Mouse (Mus musculus) common myeloid progenitor, adult 5-6 weeks (primary cell): ENCODE data around the gene Tagap1. TPM values are rescaled to one million over a fixed set of nuclear protein-coding genes. Genes with fewer than 3 reads are reported as not detected.
"Not testable (repeated sequence)": the region's sequence is repeated elsewhere in the genome, so short reads cannot be mapped to it uniquely, and the experiment has no call there.

Experiments
- ATAC-seq: replicated peaks from 2 replicates; pipeline ENCODE4 v1.8.0; 2016; ENCODE audit warnings: low read depth, mild to moderate bottlenecking, moderate TSS enrichment, inconsistent platforms; ENCODE audit not compliant: poor library complexity, severe bottlenecking
- total RNA-seq: library from RNA; stranded (forward); fragments of 200-1000, 187-1606 nt; gene quantifications from 2 replicates; pipeline ENCODE4 v1.2.3, GENCODE M21; 2017

Tagap1 gene
- total RNA-seq: 39.2 and 40.2 TPM in 2 replicates

DNA sequence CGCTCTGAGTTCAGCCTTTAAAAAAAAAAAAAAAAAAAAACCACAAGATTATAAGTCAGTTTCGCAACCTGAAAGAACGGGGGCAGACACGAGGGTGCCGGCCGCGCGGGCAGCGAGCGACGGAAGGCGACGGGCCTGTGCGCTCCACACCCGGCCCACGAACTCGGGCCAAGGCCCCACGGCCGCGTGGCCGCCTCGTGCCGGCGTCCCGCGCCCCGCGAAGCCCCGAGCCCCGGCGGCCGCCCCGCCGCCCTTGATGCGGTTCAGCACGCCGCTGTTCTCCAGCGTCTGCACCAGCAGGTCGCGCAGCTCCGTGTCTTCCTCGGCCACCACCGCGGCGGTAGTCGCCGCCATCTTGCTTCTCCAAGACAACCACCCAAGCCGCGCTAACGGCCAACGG is at the start of gene Tagap1:
Gene Tagap1, minus strand, starts transcription at position 381 of the 400 bp plus-strand sequence.
- ATAC-seq: not testable (repeated sequence)

- ATAC-seq: peak; percentile 77
Observed at GRCm38 (mm10) chr17:7009901-7010300, 48.9 kb upstream of the Tagap1 start.

DNA sequence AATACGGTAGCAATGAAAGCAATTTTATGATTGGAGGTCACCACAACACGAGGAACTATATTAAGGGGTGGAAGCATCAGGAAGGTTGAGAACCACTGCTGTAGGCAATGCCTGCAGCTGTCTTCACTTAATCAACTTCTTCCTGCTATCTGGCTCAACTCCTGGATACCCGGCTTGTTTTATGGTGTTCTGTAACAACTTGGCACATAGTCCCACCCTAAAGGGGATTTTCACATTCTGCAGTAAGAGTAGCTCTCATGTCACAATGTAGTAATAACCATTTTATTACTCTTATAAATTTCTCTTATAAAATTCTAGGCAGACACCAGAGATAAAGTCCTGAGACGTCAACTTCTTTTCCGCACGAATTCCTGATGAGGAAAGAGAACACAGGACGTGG is 48.5 kb upstream of the Tagap1 start:
- ATAC-seq: not testable (repeated sequence)

DNA sequence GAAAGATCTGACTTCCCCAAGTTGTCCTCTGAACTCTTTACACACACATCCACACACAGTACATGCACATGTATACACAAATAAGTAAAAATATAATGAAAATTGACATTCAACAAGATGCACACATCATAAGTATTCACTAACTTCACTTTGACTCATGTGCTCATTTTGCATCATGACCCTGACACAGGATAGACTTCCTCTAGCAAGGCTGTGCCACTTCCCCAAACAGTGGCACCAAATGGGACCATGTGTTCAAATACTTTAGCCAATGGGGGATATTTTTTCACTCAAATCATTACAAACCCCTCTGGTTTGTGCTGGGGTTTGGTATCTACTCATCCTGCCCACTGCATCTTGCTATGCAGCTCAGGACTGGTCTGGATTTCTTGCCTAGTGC is 47.9 kb upstream of the Tagap1 start:
- ATAC-seq: not testable (repeated sequence)

DNA sequence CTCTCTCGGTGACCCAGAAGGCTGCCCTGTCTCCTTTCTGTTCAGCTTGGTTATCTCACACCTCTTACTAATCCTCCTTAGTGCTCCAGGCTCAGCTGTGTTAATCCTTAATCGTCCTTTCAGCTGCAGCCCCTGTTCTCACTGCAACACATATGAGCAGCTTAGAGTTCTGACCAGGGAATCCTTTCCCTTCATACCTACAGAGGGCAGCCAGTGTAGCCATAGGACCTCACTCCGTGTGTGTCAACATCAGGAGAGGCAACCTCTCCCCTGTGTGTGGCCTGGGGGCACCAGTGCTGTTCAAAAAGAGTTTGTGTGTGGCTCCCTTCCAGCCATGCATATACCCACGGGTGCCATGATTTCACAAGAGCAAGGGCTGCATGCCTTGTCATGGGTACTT is 44.7 kb upstream of the Tagap1 start:
- not testable (repeated sequence) for ATAC-seq

- ATAC-seq: not testable (repeated sequence)
Observed at GRCm38 (mm10) chr17:7003392-7003791, 42.4 kb upstream of the Tagap1 start.

- not testable (repeated sequence) for ATAC-seq
Observed at GRCm38 (mm10) chr17:7001790-7002585, 41.0 kb upstream of the Tagap1 start.

- ATAC-seq: peak; percentile 52; the same call in 1 of the 2 replicates
Observed at GRCm38 (mm10) chr17:6997778-6998490, 37.0 kb upstream of the Tagap1 start.

DNA sequence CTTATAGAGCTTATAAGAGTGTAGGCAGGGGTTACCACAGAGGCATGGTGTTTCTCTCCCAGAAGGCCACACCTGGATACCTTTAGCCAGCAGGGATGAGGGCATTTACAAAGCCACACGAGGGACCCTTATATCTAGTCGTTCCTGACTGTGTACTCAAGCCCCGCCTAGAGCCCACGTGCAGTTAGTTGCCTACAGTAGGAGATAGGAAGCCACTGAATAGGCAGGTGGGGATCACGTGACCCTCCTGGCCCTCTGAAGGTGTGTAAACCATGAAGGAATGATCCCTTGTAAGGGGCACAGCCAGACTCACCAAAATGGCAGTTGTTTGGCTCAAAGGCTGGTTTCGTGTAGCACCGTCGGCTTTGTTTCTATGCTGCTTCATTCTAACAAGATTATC is 35.9 kb upstream of the Tagap1 start:
- not testable (repeated sequence) for ATAC-seq

- not testable (repeated sequence) for ATAC-seq
Observed at GRCm38 (mm10) chr17:6995504-6995903, 34.5 kb upstream of the Tagap1 start.

- 0 out of 2 replicates have a peak, but pooled peaks have one; percentile 36 for ATAC-seq
Observed at GRCm38 (mm10) chr17:6986118-6986517, 25.2 kb upstream of the Tagap1 start.

- ATAC-seq: not testable (repeated sequence)
Observed at GRCm38 (mm10) chr17:6980144-6980543, 19.2 kb upstream of the Tagap1 start.

GRCm38 (mm10) chr17:6979380-6979779 is 18.4 kb upstream of the Tagap1 start:
- not testable (repeated sequence) for ATAC-seq

- peak; percentile 93 for ATAC-seq
Observed at GRCm38 (mm10) chr17:6978287-6979248, 17.6 kb upstream of the Tagap1 start, which contains the start of gene Gm49721. Gene Gm49721 (plus strand): TSS chr17:6978904.

DNA sequence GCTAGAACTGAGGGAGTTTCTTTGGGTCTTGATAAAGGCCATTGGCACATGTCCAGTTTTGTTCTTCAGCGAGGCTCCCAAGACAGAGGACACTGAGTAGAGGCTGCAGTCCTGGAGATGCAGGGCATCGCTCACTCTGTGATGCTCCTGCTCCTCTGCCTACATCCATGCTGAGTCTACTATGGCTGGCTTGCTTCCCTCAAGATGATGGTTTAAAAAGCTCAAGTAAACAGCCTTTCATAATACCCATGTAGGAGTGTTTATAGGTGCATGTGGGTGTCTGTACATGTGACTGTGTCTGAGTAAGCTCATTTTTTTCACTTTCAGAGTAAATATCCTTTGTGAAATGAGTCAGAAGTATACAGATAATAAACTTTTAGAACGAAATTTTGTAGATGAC is 14.0 kb upstream of the Tagap1 start:
- not testable (repeated sequence) for ATAC-seq

DNA sequence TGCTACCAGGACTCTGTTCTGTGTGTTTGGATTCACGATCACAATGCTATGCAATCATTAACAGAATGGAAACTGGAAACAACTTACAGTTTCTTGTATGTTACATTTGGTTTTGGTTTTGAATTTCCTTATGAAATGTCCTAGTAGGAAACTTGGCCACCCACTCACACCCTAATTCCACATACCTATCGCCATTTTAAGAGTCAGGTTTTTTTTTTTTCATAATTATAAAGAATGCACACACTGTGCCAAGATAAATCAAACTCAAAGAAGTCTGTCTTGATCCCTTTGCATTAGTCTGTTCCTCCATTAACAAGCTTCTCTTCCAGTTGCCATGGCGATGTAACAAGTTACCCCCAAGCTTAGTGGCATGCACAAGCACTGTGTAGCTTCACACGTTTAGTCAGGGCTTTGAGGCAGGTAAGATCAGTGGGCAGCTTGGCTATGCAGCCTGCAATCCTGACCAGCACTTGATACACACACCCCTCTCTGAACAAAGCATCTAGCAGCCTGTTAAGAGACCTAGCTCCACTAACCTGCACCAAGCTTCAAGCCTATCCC is 12.0 kb upstream of the Tagap1 start:
- not testable (repeated sequence) for ATAC-seq

GRCm38 (mm10) chr17:6971238-6971637 is 10.3 kb upstream of the Tagap1 start:
- not testable (repeated sequence) for ATAC-seq

- ATAC-seq: not testable (repeated sequence)
Observed at GRCm38 (mm10) chr17:6970334-6970733, 9.4 kb upstream of the Tagap1 start, which contains the start of gene Rnaset2b. Gene Rnaset2b (plus strand): TSS chr17:6970634.

GRCm38 (mm10) chr17:6967673-6968072 is 6.7 kb upstream of the Tagap1 start:
- ATAC-seq: peak; percentile 88
